Mouse (Mus musculus): ENCODE data around the gene Cdc26. TPM values are rescaled to one million over a fixed set of nuclear protein-coding genes. Genes with fewer than 3 reads are reported as not detected.

Cdc26 gene
- 136 and 147 TPM in 2 replicates for polyA plus RNA-seq (2016; fragmentation: Nextera tagmentation; extraction: Ambion mirVana)

DNA sequence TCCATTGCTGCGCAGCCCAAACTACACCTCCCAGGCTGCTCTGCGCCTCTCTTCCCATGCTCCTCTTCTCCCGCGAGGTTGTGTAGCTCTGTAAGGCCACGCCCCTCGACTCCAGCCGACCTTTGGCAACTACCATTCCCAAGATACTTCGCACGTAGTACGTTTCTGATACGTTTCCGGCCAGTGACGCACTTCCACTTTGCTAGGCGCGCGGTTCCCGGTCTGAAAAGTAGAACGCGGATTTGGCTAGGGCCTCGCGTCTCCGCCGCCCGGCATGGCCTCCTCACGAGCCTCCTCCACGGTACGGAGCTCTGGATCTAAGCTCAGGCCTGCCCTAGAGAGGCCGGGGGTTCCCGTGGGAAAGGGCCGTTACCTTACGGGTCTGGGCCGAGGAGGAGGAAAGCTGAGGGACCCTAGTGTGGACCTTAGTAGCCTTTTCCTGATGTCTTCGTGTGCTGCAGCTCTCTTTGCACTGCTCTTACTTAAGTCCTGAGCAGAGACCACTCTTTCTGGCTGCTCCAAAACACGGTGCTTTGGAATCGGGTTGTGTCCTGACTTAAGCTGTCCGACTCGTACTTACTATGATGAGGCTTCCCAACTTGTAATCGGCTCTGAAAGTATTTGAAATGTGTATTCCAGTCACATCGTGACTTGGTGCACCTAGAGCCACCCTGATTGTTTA, at the start of gene Cdc26, which contains the start of gene Prpf4:
Gene Cdc26 (minus strand): TSS at position 42 of the 682 bp plus-strand sequence.
Gene Prpf4 (plus strand): TSS at position 197 of the 682 bp plus-strand sequence.
- Histone ChIP-seq H3K9ac (peak within 1 kb of the TSS; percentile 87), H3K27ac (peak within 1 kb of the TSS; percentile 79), H3K4me1 (peaks cover 29% of the 10 kb centered on the region), H3K4me2 (replicated peaks) (peak within 1 kb of the TSS; percentile 60), H3K27me3 (no peaks in the 10 kb centered on the region), H3K4me3 (peak within 1 kb of the TSS; percentile 79), H3K9me3 (replicated peaks) (no peaks in the 10 kb centered on the region), H3K36me3 (peaks cover 25% of the 10 kb centered on the region)
- WGBS: 1% methylated on average over 39 of the region's 39 CpGs
- peak; percentile 100 for ATAC-seq (ENCODE audit: low FRiP score)

DNA sequence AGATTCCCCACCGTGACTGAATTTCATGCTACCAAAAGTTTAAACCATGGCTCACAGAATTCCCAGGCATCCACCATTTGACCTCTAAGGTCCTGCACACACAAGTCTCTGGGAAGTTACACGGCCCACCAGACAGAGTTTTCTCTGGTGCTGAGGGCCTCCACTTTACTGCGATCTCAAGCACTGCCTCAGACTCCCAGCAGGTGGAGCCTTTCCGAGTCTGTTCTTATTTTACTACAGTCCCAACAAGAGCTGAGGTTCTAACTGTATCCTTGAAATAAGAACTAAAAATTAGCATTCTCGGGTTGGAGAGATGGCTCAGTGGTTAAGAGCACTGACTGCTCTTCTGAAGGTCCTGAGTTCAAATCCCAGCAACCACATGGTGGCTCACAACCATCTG, 46.6 kb upstream of the Cdc26 start:
- H3K27me3 ChIP-seq: no peaks in the 10 kb centered on the region
- no peak overlapping the region for H3K27ac ChIP-seq
- H3K36me3 ChIP-seq: 0 out of 2 replicates have a peak, but pooled peaks cover 4% of the 10 kb centered on the region
- H3K4me2 ChIP-seq (replicated peaks): no peak overlapping the region
- no peak for ATAC-seq (ENCODE audit: low FRiP score)
- H3K9me3 ChIP-seq (replicated peaks): no peaks in the 10 kb centered on the region
- 65% methylated on average over 5 of the region's 5 CpGs for WGBS
- no peaks in the 10 kb centered on the region for H3K4me1 ChIP-seq
- no peak overlapping the region for H3K9ac ChIP-seq
- no peak overlapping the region for H3K4me3 ChIP-seq

DNA sequence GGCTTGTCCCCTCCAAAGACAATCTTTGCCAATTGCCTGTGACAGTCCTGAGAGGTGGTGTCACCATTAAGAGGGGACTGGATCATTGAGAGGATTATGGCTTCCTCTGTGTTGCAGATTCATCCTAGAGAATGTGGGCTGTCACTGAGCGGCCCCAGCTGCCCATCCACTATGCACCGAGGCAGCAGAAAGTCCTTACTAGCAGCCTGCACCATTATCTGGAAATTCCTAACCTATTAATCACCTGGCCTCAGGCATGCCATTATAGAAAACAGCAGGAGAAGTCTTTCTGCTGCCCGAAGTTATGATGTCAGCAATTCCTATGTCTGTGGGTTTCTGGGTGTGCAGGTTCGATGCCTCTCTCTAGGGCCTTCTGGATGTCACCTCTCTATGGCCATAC, 32.5 kb upstream of the Cdc26 start:
- H3K9ac ChIP-seq: no peak overlapping the region
- 82% methylated on average over 4 of the region's 4 CpGs for WGBS
- no peaks in the 10 kb centered on the region for H3K36me3 ChIP-seq
- H3K4me2 ChIP-seq (replicated peaks): no peak overlapping the region
- no peaks in the 10 kb centered on the region for H3K9me3 ChIP-seq (replicated peaks)
- ATAC-seq (ENCODE audit: low FRiP score): no peak
- H3K4me3 ChIP-seq: no peak overlapping the region
- no peaks in the 10 kb centered on the region for H3K27me3 ChIP-seq
- H3K27ac ChIP-seq: no peak overlapping the region
- no peaks in the 10 kb centered on the region for H3K4me1 ChIP-seq

GRCm38 (mm10) chr4:62440544-62440943, 32.1 kb upstream of the Cdc26 start:
- 73% methylated on average over 4 of the region's 4 CpGs for WGBS
- Histone ChIP-seq H3K9me3 (replicated peaks) (no peaks in the 10 kb centered on the region), H3K27ac (no peak overlapping the region), H3K36me3 (no peaks in the 10 kb centered on the region), H3K4me2 (replicated peaks) (no peak overlapping the region), H3K27me3 (no peaks in the 10 kb centered on the region), H3K4me1 (no peaks in the 10 kb centered on the region), H3K9ac (no peak overlapping the region), H3K4me3 (no peak overlapping the region)
- ATAC-seq (ENCODE audit: low FRiP score): no peak

DNA sequence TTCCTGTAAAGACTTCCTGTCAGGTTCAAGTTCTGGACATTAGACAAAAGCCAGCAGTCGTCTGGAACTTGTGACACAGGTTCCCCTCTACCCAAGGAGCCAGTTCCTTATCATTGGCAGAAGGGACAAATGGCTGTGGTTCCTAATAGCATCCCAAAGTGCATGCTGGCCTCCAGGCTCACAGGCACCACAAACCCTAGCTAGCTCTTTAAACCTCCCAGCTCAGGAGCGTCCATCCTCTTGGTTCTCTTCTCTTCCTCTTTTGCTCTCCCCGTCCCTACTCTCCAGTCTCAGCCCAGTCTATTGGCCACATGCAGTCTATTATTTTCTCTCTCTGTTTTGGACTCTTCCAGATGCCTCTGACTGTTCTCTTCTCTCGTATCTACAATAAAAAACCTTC, 31.4 kb upstream of the Cdc26 start:
- Histone ChIP-seq H3K4me1 (no peaks in the 10 kb centered on the region), H3K4me3 (no peak overlapping the region), H3K9ac (no peak overlapping the region), H3K4me2 (replicated peaks) (no peak overlapping the region), H3K27ac (no peak overlapping the region), H3K36me3 (no peaks in the 10 kb centered on the region), H3K9me3 (replicated peaks) (no peaks in the 10 kb centered on the region), H3K27me3 (no peaks in the 10 kb centered on the region)
- no peak for ATAC-seq (ENCODE audit: low FRiP score)
- WGBS: 71% methylated on average over 4 of the region's 4 CpGs

GRCm38 (mm10) chr4:62437871-62438270, 29.4 kb upstream of the Cdc26 start:
- Histone ChIP-seq H3K4me3 (no peak overlapping the region), H3K9me3 (replicated peaks) (no peaks in the 10 kb centered on the region), H3K27me3 (no peaks in the 10 kb centered on the region), H3K4me2 (replicated peaks) (no peak overlapping the region), H3K9ac (no peak overlapping the region), H3K27ac (no peak overlapping the region), H3K4me1 (no peaks in the 10 kb centered on the region), H3K36me3 (no peaks in the 10 kb centered on the region)
- WGBS: 77% methylated on average over 7 of the region's 7 CpGs
- ATAC-seq (ENCODE audit: low FRiP score): no peak

GRCm38 (mm10) chr4:62437256-62437778, 28.9 kb upstream of the Cdc26 start:
- no peaks in the 10 kb centered on the region for H3K27me3 ChIP-seq
- 84% methylated on average over 3 of the region's 3 CpGs for WGBS
- H3K9ac ChIP-seq: no peak overlapping the region
- H3K4me1 ChIP-seq: no peaks in the 10 kb centered on the region
- H3K9me3 ChIP-seq (replicated peaks): no peaks in the 10 kb centered on the region
- no peak overlapping the region for H3K4me2 ChIP-seq (replicated peaks)
- H3K27ac ChIP-seq: no peak overlapping the region
- H3K4me3 ChIP-seq: no peak overlapping the region
- no peaks in the 10 kb centered on the region for H3K36me3 ChIP-seq
- ATAC-seq (ENCODE audit: low FRiP score): no peak

GRCm38 (mm10) chr4:62435081-62435480, 26.6 kb upstream of the Cdc26 start, which contains the start of gene Rnf183:
Gene Rnf183, minus strand, starts transcription at chr4:62435252.
- no peaks in the 10 kb centered on the region for H3K27me3 ChIP-seq
- H3K4me3 ChIP-seq: no peak within 1 kb of the TSS
- no peaks in the 10 kb centered on the region for H3K4me1 ChIP-seq
- no peaks in the 10 kb centered on the region for H3K9me3 ChIP-seq (replicated peaks)
- 83% methylated on average over 6 of the region's 6 CpGs for WGBS
- no peak for ATAC-seq (ENCODE audit: low FRiP score)
- H3K36me3 ChIP-seq: no peaks in the 10 kb centered on the region
- no peak within 1 kb of the TSS for H3K9ac ChIP-seq
- H3K4me2 ChIP-seq (replicated peaks): no peak within 1 kb of the TSS
- H3K27ac ChIP-seq: no peak within 1 kb of the TSS

- ATAC-seq (ENCODE audit: low FRiP score): no peak
- H3K4me1 ChIP-seq: no peaks in the 10 kb centered on the region
- no peak overlapping the region for H3K4me2 ChIP-seq (replicated peaks)
- no peaks in the 10 kb centered on the region for H3K27me3 ChIP-seq
- H3K4me3 ChIP-seq: no peak overlapping the region
- WGBS: 78% methylated on average over 7 of the region's 7 CpGs
- no peaks in the 10 kb centered on the region for H3K36me3 ChIP-seq
- H3K9ac ChIP-seq: no peak overlapping the region
- H3K27ac ChIP-seq: no peak overlapping the region
- H3K9me3 ChIP-seq (replicated peaks): no peaks in the 10 kb centered on the region
Observed at GRCm38 (mm10) chr4:62433939-62434870, 25.8 kb upstream of the Cdc26 start.

GRCm38 (mm10) chr4:62431522-62431921, 23.1 kb upstream of the Cdc26 start:
- no peak overlapping the region for H3K4me3 ChIP-seq
- H3K4me1 ChIP-seq: no peaks in the 10 kb centered on the region
- WGBS: 82% methylated on average over 4 of the region's 4 CpGs
- no peaks in the 10 kb centered on the region for H3K9me3 ChIP-seq (replicated peaks)
- no peaks in the 10 kb centered on the region for H3K27me3 ChIP-seq
- no peak overlapping the region for H3K4me2 ChIP-seq (replicated peaks)
- no peaks in the 10 kb centered on the region for H3K36me3 ChIP-seq
- no peak overlapping the region for H3K9ac ChIP-seq
- ATAC-seq (ENCODE audit: low FRiP score): no peak
- H3K27ac ChIP-seq: no peak overlapping the region

GRCm38 (mm10) chr4:62430678-62431077, 22.2 kb upstream of the Cdc26 start:
- Histone ChIP-seq H3K4me1 (no peaks in the 10 kb centered on the region), H3K4me3 (no peak overlapping the region), H3K27ac (no peak overlapping the region), H3K9ac (no peak overlapping the region), H3K4me2 (replicated peaks) (no peak overlapping the region), H3K36me3 (peaks cover 2% of the 10 kb centered on the region; the same call in 1 of the 2 replicates), H3K27me3 (no peaks in the 10 kb centered on the region), H3K9me3 (replicated peaks) (no peaks in the 10 kb centered on the region)
- no peak for ATAC-seq (ENCODE audit: low FRiP score)

DNA sequence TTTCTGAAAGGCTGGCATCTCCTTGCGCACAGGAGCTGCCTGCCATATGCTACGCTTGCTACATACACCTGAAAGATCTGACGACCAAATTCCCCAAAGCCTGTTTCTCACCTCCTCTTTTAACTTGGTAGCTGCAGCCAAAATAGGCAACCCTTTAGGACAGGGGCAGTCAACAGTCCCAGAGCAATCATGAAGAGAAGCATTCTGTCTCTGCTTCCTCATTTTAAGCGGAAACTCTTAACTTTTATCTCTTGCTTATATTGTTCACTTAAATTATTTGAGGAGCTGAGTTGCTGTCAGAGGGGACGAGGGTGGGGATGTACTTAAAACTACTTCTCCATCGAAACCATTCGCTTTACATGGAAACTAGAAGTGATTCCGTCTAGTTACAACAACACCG, 21.2 kb upstream of the Cdc26 start:
- Histone ChIP-seq H3K36me3 (peaks cover 13% of the 10 kb centered on the region), H3K4me2 (replicated peaks) (no peak overlapping the region), H3K27me3 (no peaks in the 10 kb centered on the region), H3K9me3 (replicated peaks) (no peaks in the 10 kb centered on the region), H3K27ac (no peak overlapping the region), H3K9ac (no peak overlapping the region), H3K4me1 (no peaks in the 10 kb centered on the region), H3K4me3 (no peak overlapping the region)
- no peak for ATAC-seq (ENCODE audit: low FRiP score)
- WGBS: 91% methylated on average over 9 of the region's 9 CpGs

All from hindbrain, embryonic 12.5 days (tissue).